Mouse (Mus musculus): ENCODE results near the gene Lsm3.

GRCm38 (mm10) chr6:91508041-91508440, 7.7 kb upstream of the Lsm3 start:
- TF ChIP-seq CTCF (IDR thresholded peaks at IDR 0.05; ENCODE audit: extremely low read depth, insufficient read depth, low read length) (no peak), POLR2A (IDR thresholded peaks at IDR 0.05; ENCODE audit: extremely low read depth, insufficient read depth, low read length) (no peak)
